Comparison of ENCODE assay signal across 28 mouse cellular contexts in genomic region chr15:102532106-102532900, GRCm38 (mm10). TPM values are rescaled to one million over a fixed set of nuclear protein-coding genes. Genes with fewer than 3 reads are reported as not detected.
A peak's percentile ranks its signal among the peaks of the same experiment; 100 is the strongest.
DNase-seq lines count a peak whose midpoint lies in the region; ATAC-seq and TF ChIP-seq lines count a peak whose summit lies in the region.
"Had no signal": no experiment of that assay in that cellular context is flagged by ENCODE, and none has a peak within 500 bp of the region (broad histone marks: within the 10 kb centered on the region; RNA-seq: fewer than 3 reads in every experiment).

No protein-coding gene starts in this region.

- ATAC-seq in forebrain, embryonic 15.5 days (replicated peaks): no peak
- no peak for ATAC-seq in forebrain, embryonic 12.5 days (ENCODE audit: low FRiP score)
- ATAC-seq in intestine, embryonic 14.5 days (replicated peaks; ENCODE audit: low FRiP score, low TSS enrichment, low read depth): no peak
- no peak for ATAC-seq in intestine, postnatal 0 days
- ATAC-seq: forebrain, embryonic 13.5 days had no signal

- peaks cover 81% of the 10 kb centered on the region for H3K36me3 ChIP-seq in forebrain, embryonic 15.5 days
- peaks cover 73% of the 10 kb centered on the region for H3K36me3 ChIP-seq in forebrain, embryonic 12.5 days (replicated peaks)
- peaks cover 94% of the 10 kb centered on the region for H3K36me3 ChIP-seq in intestine, embryonic 14.5 days (ENCODE audit: control insufficient read depth, insufficient read depth, low read length)
- H3K36me3 ChIP-seq in intestine, postnatal 0 days (ENCODE audit: control insufficient read depth, insufficient read depth): peaks cover 67% of the 10 kb centered on the region

- H3K27ac ChIP-seq in forebrain, embryonic 15.5 days (replicated peaks): peak overlapping the region; percentile 61
- no peak overlapping the region for H3K27ac ChIP-seq in forebrain, embryonic 12.5 days
- no peak overlapping the region for H3K27ac ChIP-seq in intestine, embryonic 14.5 days (ENCODE audit: low read depth)
- no peak overlapping the region for H3K27ac ChIP-seq in intestine, postnatal 0 days (ENCODE audit: low read depth, low read length)
- H3K27ac ChIP-seq: embryonic facial prominence, embryonic 12.5 days; forebrain, embryonic 13.5 days; left cerebral cortex, adult 2 months; limb, embryonic 10.5 days; liver, embryonic 15.5 days had no signal

- H3K9me3 ChIP-seq in forebrain, embryonic 15.5 days: no peaks in the 10 kb centered on the region
- H3K9me3 ChIP-seq in forebrain, embryonic 12.5 days: no peaks in the 10 kb centered on the region
- H3K9me3 ChIP-seq in intestine, embryonic 14.5 days (ENCODE audit: control insufficient read depth, low read length): no peaks in the 10 kb centered on the region
- H3K9me3 ChIP-seq in intestine, postnatal 0 days (ENCODE audit: control insufficient read depth): no peaks in the 10 kb centered on the region
- H3K9me3 ChIP-seq: embryonic facial prominence, embryonic 12.5 days; forebrain, embryonic 13.5 days; limb, embryonic 10.5 days; liver, embryonic 15.5 days had no signal

- no peak overlapping the region for H3K4me2 ChIP-seq in forebrain, embryonic 15.5 days (replicated peaks)
- no peak overlapping the region for H3K4me2 ChIP-seq in forebrain, embryonic 12.5 days
- no peak overlapping the region for H3K4me2 ChIP-seq in intestine, embryonic 14.5 days (ENCODE audit: low read length)
- H3K4me2 ChIP-seq in intestine, postnatal 0 days (replicated peaks; ENCODE audit: low read depth): no peak overlapping the region
- H3K4me2 ChIP-seq: embryonic facial prominence, embryonic 12.5 days; forebrain, embryonic 13.5 days; heart, embryonic 11.5 days; liver, embryonic 15.5 days had no signal

- H3K4me1 ChIP-seq in forebrain, embryonic 15.5 days: no peaks in the 10 kb centered on the region
- no peaks in the 10 kb centered on the region for H3K4me1 ChIP-seq in forebrain, embryonic 12.5 days
- H3K4me1 ChIP-seq in intestine, embryonic 14.5 days (replicated peaks; ENCODE audit: control insufficient read depth, insufficient read depth, low read length): no peaks in the 10 kb centered on the region
- no peaks in the 10 kb centered on the region for H3K4me1 ChIP-seq in intestine, postnatal 0 days (replicated peaks; ENCODE audit: control insufficient read depth, insufficient read depth, low read length)
- H3K4me1 ChIP-seq: embryonic facial prominence, embryonic 12.5 days; forebrain, embryonic 13.5 days; liver, embryonic 15.5 days had no signal

- no peaks in the 10 kb centered on the region for H3K27me3 ChIP-seq in forebrain, embryonic 15.5 days
- no peaks in the 10 kb centered on the region for H3K27me3 ChIP-seq in forebrain, embryonic 12.5 days
- H3K27me3 ChIP-seq in intestine, embryonic 14.5 days (replicated peaks; ENCODE audit: control insufficient read depth, insufficient read depth, low read length): no peaks in the 10 kb centered on the region
- no peaks in the 10 kb centered on the region for H3K27me3 ChIP-seq in intestine, postnatal 0 days (replicated peaks; ENCODE audit: control insufficient read depth, insufficient read depth, low read length)
- H3K27me3 ChIP-seq: embryonic facial prominence, embryonic 12.5 days; forebrain, embryonic 13.5 days; liver, embryonic 15.5 days had no signal

- no peak overlapping the region for H3K4me3 ChIP-seq in forebrain, embryonic 15.5 days
- no peak overlapping the region for H3K4me3 ChIP-seq in forebrain, embryonic 12.5 days (replicated peaks)
- H3K4me3 ChIP-seq in intestine, embryonic 14.5 days (ENCODE audit: low read depth, low read length): no peak overlapping the region
- no peak overlapping the region for H3K4me3 ChIP-seq in intestine, postnatal 0 days (ENCODE audit: low read depth, low read length)
- H3K4me3 ChIP-seq: embryonic facial prominence, embryonic 12.5 days; forebrain, embryonic 13.5 days; left cerebral cortex, adult 2 months; limb, embryonic 10.5 days; liver, embryonic 15.5 days had no signal

- peak; percentile 21 for DNase-seq in intestine, embryonic 14.5 days (ENCODE audit: low spot score)
- peak; percentile 52 to 65 for DNase-seq in cerebellum, adult 18-20 months
- peak; percentile 55 to 67 for DNase-seq in cerebellum, postnatal 25 days
- no peak for DNase-seq in gastrocnemius, adult 8-10 months (ENCODE audit: low spot score in 2 of 2)
- DNase-seq: adrenal gland, postnatal 14 days; kidney, adult 8-10 months; kidney, postnatal 10 days; liver; lung, postnatal 4 days; thymus, adult 18-20 months; thymus, postnatal 36 days had no signal

- no peak overlapping the region for H3K9ac ChIP-seq in forebrain, embryonic 15.5 days (replicated peaks)
- no peak overlapping the region for H3K9ac ChIP-seq in forebrain, embryonic 12.5 days
- no peak overlapping the region for H3K9ac ChIP-seq in intestine, embryonic 14.5 days (ENCODE audit: low read length)
- H3K9ac ChIP-seq in intestine, postnatal 0 days (ENCODE audit: low read depth, low read length): no peak overlapping the region
- H3K9ac ChIP-seq: embryonic facial prominence, embryonic 12.5 days; forebrain, embryonic 13.5 days; liver, embryonic 15.5 days had no signal

- WGBS in forebrain, embryonic 15.5 days: 74% methylated on average over 3 of the region's 3 CpGs
- 93% methylated on average over 3 of the region's 3 CpGs for WGBS in forebrain, embryonic 12.5 days
- WGBS in intestine, embryonic 14.5 days: 86% methylated on average over 3 of the region's 3 CpGs
- WGBS in intestine, postnatal 0 days: 94% methylated on average over 3 of the region's 3 CpGs

- no peak for TF ChIP-seq CTCF in intestine, postnatal 0 days (IDR thresholded peaks at IDR 0.05; ENCODE audit: low read depth)

RNA-seq across cellular contexts. Expression of gene Npff, which starts 7.6 kb away (rescaled TPM):
- 2.4 and 2.5 TPM in 2 replicates for polyA plus RNA-seq in forebrain, embryonic 15.5 days (2015; fragmentation: Nextera tagmentation; extraction: Ambion mirVana)
- polyA plus RNA-seq in forebrain, embryonic 12.5 days (2016; fragmentation: Nextera tagmentation; extraction: Ambion mirVana): 2.7 and 2.9 TPM in 2 replicates
- polyA plus RNA-seq in intestine, embryonic 14.5 days (2014; fragmentation: Nextera tagmentation; extraction: Ambion mirVana): 1.5 and 2.2 TPM in 2 replicates
- 1.1 TPM in 2 replicates for polyA plus RNA-seq in intestine, postnatal 0 days (2015; fragmentation: Nextera tagmentation; extraction: Ambion mirVana)
- total RNA-seq in gastrocnemius, adult 8-10 months (2022): 1 to 10 TPM in 2 of 4 experiments, under 1 TPM in 2; 0.82 to 1.5 (median 1.1) TPM

RNA-seq across cellular contexts. Expression of gene Tarbp2, which starts 14.3 kb away (rescaled TPM):
- polyA plus RNA-seq in forebrain, embryonic 15.5 days (2015; fragmentation: Nextera tagmentation; extraction: Ambion mirVana): 102 and 103 TPM in 2 replicates
- polyA plus RNA-seq in forebrain, embryonic 12.5 days (2016; fragmentation: Nextera tagmentation; extraction: Ambion mirVana): 91.9 and 93.5 TPM in 2 replicates
- polyA plus RNA-seq in intestine, embryonic 14.5 days (2014; fragmentation: Nextera tagmentation; extraction: Ambion mirVana): 105 TPM in 2 replicates
- polyA plus RNA-seq in intestine, postnatal 0 days (2015; fragmentation: Nextera tagmentation; extraction: Ambion mirVana): 50.2 and 50.4 TPM in 2 replicates
- 10 to 100 TPM; 29.0 to 40.3 (median 35.2) TPM for total RNA-seq in gastrocnemius, adult 8-10 months (2022)

RNA-seq across cellular contexts. Expression of gene Map3k12, which starts 15.4 kb away (rescaled TPM):
- 55.3 and 55.9 TPM in 2 replicates for polyA plus RNA-seq in forebrain, embryonic 15.5 days (2015; fragmentation: Nextera tagmentation; extraction: Ambion mirVana)
- 39.4 and 40.1 TPM in 2 replicates for polyA plus RNA-seq in forebrain, embryonic 12.5 days (2016; fragmentation: Nextera tagmentation; extraction: Ambion mirVana)
- polyA plus RNA-seq in intestine, embryonic 14.5 days (2014; fragmentation: Nextera tagmentation; extraction: Ambion mirVana): 13.5 and 14.9 TPM in 2 replicates
- 3.1 and 3.5 TPM in 2 replicates for polyA plus RNA-seq in intestine, postnatal 0 days (2015; fragmentation: Nextera tagmentation; extraction: Ambion mirVana)
- total RNA-seq in gastrocnemius, adult 8-10 months (2022): 1 to 10 TPM in 3 of 4 experiments, under 1 TPM in 1; 0.68 to 1.9 (median 1.5) TPM

RNA-seq across cellular contexts. Expression of gene Gm10337, which starts 28.8 kb away (rescaled TPM):
- polyA plus RNA-seq in forebrain, embryonic 15.5 days (2015; fragmentation: Nextera tagmentation; extraction: Ambion mirVana): 6.0 and 6.1 TPM in 2 replicates
- polyA plus RNA-seq in forebrain, embryonic 12.5 days (2016; fragmentation: Nextera tagmentation; extraction: Ambion mirVana): 3.9 and 7.9 TPM in 2 replicates
- 3.4 TPM in 1 of 2 replicates, not detected in the other for polyA plus RNA-seq in intestine, embryonic 14.5 days (2014; fragmentation: Nextera tagmentation; extraction: Ambion mirVana)
- polyA plus RNA-seq in intestine, postnatal 0 days (2015; fragmentation: Nextera tagmentation; extraction: Ambion mirVana): 3.5 TPM in 1 of 2 replicates, not detected in the other
- total RNA-seq in gastrocnemius, adult 8-10 months (2022): not detected
- total RNA-seq: adrenal gland, postnatal 14 days; layer of hippocampus, postnatal 10 days; left cerebral cortex, adult 2 months; megakaryocyte-erythroid progenitor cell, adult 5-6 weeks had no signal
- polyA plus RNA-seq: brain, embryonic 14.5 days; embryonic facial prominence, embryonic 12.5 days; gonadal fat pad, adult 2 months; heart, postnatal 0 days; liver, embryonic 15.5 days; lung, embryonic 16.5 days; small intestine, adult 2 months; stomach, embryonic 16.5 days had no signal

Comparison
In these comparisons a context has a peak if more than half of its experiments do, and no peak if none do; other contexts are left out.
1. DNase-seq: peak in intestine, embryonic 14.5 days (single experiment), cerebellum, adult 18-20 months (2 of 2) and cerebellum, postnatal 25 days (2 of 2); none in gastrocnemius, adult 8-10 months (0 of 2).